Mouse (Mus musculus): ENCODE results near the gene Atf6b.
A peak's percentile ranks its signal among the peaks of the same experiment; 100 is the strongest.

Atf6b gene

DNA sequence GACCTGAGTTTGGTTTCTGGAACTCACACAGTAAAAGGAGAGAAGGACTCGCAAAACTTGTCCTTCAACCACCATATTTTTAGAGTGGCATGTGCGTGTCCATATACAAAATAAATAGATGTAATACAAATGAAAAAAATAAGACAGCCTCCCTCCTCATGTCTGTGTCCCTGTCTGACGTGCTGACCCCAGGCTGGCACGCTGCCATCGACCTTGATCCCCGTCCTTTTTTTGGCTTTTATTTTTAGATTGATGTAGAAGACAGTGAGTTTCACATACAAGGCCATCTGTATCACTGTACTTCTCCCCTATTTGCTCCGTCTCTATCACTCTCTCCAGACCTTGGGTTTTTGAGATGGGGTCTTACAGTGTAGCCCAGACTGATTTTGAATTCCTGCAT is 17.5 kb downstream of the Atf6b start:
- DNase-seq (ENCODE audit: low spot score in 2 of 2): no peak

DNA sequence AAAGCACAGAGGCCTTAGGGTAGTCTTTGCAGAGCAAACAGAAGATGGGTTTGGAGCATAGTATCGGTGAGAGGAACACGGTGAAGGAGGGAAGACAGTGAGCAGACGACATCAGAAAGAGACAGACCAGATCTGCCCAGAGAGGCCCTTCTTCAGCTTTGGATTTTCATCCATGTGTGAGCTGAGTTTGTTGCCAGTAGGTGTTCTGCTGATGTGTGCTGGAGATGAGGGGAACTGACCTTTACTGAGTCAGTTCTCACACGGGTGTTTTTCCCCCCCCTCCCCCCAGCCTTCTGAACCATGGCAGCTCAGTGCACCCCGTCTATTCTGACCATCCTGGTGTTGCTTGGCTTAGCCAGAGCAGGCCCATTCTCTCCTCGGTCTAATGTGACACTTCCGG is 23.3 kb downstream of the Atf6b start, which contains the start of gene Tnxb:
Gene Tnxb, plus strand, starts transcription at position 301 of the 400 bp plus-strand sequence.
- no peak for DNase-seq (ENCODE audit: low spot score in 2 of 2)

DNA sequence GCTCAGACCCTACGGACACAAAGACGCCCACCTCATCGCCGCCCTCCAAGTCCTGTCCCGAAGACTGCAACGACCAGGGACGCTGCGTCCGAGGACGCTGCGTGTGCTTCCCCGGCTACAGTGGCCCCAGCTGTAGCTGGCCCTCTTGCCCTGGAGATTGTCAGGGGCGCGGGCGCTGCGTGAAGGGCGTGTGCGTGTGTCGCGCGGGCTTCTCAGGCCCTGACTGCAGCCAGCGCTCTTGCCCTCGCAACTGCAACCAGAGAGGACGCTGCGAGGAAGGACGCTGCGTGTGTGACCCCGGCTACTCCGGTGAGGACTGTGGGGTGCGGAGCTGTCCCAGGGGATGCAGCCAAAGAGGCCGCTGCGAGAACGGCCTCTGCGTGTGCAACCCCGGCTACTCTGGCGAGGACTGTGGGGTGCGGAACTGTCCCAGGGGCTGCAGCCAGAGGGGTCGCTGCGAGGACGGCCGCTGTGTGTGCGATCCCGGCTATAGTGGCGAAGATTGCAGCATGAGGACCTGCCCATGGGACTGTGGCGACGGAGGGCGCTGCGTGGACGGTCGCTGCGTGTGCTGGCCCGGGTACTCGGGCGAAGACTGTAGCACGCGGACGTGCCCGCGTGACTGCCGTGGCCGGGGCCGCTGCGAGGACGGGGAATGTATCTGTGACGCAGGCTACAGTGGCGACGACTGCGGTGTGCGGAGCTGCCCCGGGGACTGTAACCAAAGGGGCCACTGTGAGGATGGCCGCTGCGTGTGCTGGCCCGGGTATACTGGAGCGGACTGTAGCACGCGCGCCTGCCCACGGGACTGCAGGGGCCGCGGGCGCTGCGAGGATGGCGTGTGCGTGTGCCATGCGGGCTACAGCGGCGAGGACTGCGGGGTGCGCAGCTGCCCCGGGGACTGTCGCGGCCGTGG is 24.5 kb downstream of the Atf6b start:
- no peak for DNase-seq (ENCODE audit: low spot score in 2 of 2)

- DNase-seq (ENCODE audit: low spot score in 2 of 2): no peak
Measured at GRCm38 (mm10) chr17:34672246-34672792, 25.4 kb downstream of the Atf6b start.

DNA sequence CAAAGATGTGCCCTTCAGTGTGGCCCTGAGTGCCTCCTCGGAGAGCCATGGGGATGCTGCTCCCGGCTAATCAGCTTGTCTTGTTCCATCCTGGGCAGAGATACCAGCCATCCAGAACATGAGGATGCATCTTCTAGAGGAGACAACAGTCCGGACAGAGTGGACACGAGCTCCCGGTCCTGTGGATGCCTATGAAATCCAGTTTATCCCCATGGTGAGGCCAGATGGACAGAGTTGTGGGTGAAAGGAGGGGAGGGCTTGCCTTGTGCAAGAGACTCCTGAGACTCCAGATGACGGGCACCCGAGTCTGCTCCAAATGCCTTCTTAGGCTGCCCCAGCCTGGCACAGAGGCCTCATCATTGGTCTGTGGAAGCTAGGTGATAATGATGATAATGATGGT is 26.2 kb downstream of the Atf6b start:
- DNase-seq (ENCODE audit: low spot score in 2 of 2): no peak

DNA sequence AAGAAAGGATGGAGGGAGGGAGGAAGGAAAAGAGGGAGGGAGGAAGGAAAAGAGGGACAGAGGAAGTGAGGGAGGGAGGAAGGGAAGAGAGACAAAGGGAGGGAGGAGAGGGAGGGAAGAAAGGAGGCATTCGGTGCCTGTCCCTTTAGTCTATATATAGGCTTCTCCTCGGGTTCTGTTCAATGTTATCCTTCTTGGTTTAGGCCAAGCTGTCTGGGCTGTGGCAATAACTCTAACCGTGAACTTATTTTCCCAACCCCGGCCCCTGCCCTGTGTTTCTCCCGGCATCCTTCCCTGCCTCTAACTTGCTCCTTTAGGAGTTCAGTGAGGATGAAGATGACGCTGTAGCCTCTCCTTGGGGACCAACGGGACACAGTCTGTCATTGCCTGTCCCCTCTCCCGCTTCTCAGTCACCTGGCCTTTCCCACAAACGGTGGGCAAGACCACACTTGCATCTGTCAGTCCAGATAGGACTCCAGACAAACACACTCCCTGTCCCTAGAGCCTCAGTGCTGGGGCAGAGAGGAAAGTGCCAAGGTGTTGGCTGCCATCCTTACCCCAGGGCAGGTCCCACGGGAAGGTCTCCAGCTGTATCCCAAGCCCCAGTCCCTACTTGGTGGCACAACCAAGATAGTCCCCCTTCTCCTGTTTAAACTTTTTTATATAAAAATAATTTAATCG is 27.7 kb downstream of the Atf6b start:
- no peak for DNase-seq (ENCODE audit: low spot score in 2 of 2)

DNA sequence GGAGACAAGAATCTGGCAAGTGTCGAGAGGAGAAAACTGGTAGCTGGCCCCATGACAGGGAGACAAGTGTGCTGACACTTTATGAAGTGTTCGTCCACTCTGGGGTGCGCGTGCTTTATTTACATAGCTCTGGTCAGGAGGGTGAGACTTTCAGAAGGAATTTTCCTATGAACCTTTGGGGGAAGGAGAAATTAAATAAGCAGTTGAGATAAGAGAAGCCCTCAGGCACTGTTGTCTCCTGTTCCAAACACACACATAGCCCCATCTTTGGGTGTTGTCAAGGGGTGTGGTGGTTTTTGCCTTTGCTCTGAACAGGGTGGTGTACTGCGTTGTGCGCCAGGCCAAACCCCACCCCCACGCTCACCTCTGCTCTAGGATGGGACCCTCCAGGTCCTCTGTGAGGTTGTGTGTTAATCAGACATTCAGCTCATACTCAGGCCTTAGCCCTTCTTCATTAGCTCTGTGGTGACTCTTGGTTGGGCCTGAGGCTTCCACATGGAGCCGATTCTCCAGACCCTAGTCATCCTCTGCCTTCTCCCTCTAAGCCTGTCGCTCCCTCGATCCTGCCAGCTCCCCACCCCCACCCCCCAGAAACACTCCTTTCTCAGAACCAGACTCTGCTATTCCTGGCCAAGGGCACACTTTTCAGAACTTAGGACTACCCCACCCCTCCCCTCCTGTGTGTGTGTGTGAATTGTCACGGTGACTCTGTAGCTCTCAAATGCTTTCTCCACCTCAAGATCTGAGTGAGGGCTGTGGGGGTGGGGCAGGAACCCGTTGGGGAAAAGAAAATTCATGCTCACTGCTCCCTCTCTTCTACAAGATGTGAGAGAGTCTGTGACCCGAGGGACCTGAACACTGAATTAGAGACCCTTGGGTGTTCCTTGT is 28.5 kb downstream of the Atf6b start:
- DNase-seq (ENCODE audit: low spot score in 2 of 2): no peak

DNA sequence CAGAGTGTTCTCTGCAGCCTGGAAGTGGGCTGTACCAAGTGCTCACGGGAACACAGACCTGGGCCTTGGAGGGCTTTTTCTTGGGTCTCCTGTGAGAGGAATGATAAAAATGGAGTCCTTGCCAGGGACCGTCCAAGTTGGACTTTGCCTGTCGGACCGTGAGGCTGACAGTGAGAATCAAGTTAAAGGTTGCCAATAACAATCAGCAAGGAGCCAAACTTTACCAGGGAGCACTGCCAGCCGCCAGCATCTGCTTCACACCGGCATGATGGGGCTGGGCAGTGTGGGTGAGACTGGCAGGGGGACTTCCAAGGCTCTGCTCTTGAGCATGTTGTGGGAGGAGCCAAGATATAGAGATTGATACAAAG is 29.1 kb downstream of the Atf6b start:
- no peak for DNase-seq (ENCODE audit: low spot score in 2 of 2)

GRCm38 (mm10) chr17:34676671-34677070 is 29.7 kb downstream of the Atf6b start:
- DNase-seq (ENCODE audit: low spot score in 2 of 2): no peak

GRCm38 (mm10) chr17:34680191-34680590 is 33.2 kb downstream of the Atf6b start:
- no peak for DNase-seq (ENCODE audit: low spot score in 2 of 2)

DNA sequence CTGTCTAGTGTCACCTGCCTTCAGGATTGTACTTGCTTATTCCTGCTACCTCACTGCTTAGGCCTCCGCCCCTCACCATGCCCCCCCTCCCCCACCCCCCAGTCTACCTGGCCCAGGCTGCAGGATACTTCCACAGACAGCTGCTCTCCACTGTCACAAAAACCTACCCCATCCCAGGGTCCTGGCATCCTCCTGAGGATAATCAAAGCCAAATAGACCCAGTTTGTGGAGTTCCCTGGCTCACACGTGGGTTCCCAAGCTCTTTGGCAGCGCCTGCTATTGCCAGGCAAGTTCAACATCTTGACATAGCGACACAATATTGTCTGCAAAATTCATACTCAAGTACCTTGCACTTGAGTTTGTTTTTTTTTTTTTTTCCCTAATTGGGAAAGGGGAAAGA is 33.7 kb downstream of the Atf6b start:
- DNase-seq (ENCODE audit: low spot score in 2 of 2): no peak

DNA sequence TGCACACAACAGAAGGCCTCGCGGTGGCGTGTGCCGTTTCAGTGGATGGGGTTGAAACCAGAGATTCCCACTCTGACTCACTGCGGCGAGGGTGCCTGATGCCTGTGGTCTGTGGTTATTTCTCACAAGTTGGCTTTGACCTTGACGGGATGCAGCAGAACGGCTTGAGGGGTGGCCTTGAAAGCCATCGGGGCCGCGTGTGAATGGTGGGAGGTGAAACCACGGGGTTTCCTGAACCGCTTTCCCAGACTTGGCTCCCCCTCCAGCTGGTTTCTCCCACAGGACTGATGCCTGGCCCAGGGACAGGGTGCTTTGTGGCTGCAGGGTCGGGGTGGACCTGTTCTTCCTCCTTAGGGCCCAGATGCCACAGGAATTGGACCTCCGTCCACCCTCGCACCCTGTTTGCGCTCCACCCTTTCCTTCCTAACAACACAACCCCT is 34.2 kb downstream of the Atf6b start:
- peak; percentile 70 to 81 for DNase-seq (ENCODE audit: low spot score in 2 of 2)

DNA sequence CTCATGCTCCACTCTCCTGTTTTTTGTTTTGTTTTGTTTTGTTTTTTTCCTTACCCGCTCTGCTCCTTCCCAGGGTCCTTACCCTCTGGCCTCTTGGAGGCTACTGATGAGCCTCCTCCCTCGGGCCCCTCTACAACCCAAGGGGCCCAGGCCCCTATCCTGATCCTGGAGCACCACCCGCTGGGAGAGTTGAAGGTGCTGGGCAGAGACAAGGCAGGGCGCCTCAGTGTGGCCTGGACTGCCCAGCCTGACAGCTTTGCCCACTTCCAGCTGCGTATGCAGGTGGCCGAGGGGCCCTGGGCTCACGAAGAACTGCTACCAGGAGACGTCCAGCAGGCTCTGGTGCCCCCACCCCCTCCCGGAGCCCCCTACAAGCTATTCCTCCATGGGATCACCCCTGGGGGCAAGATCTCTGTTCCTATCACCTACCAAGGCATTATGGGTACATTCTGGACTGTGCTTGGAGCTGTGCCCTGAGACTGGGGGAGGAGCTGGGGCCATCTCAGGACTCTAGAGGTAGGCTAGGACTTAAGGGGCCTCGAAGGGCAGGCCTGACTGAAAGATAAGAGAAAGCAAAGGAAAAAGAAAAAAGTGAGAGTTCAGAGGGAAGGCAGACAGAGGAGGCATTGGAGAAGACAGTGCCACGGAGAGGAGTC is 35.1 kb downstream of the Atf6b start:
- DNase-seq (ENCODE audit: low spot score in 2 of 2): no peak

DNA sequence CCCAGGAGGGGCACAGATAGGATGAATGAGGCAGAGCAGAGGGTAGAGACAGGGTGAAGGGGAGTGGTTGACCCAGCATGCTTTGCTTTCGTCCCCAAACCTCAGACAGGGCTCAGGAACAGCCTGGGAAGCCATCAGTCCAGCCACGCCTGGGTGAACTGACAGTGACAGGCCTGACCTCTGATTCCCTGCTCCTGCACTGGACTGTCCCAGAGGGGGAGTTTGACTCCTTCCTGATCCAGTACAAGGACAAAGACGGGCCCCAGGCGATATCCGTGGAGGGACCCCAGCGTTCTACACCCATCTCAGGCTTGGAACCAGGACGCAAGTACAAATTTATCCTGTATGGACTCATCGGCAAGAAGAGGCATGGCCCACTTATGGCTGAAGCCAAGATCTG is 36.2 kb downstream of the Atf6b start:
- no peak for DNase-seq (ENCODE audit: low spot score in 2 of 2)

- DNase-seq (ENCODE audit: low spot score in 2 of 2): no peak
Measured at GRCm38 (mm10) chr17:34683686-34684220, 36.8 kb downstream of the Atf6b start.

DNA sequence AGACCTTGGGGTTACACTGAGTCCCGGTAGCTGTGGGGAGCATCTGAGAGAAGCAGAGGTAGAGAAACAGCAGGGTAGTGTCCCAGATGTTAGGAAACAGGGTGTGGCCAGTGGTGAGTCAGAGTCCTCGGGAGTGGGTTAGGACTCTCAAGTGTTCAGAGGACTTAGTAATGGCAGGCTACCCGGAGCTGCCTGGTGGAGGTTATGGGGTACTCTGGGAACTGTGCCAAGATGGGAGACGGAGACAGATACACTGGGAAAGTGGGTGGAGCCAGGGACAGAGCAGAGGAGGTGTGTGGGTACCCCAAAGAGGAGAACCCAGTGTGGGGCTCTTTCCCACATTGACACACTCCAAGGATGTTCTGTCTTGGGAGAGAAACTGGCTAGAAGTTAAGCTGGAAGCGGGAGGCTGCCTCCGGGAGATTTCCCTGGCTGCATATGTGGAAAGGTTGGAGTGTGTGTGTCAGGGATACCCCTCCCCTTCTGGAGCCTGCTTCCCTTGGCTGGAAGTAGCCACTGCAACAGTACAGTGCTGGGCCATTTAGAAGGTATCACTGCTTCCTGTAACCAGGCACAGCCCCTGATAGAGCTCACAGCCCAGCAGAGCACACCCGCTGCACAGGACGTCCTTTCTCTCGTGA is 37.4 kb downstream of the Atf6b start:
- peak; percentile 49 to 63 for DNase-seq (ENCODE audit: low spot score in 2 of 2)

GRCm38 (mm10) chr17:34685120-34686110 is 38.5 kb downstream of the Atf6b start:
- DNase-seq (ENCODE audit: low spot score in 2 of 2): peak; percentile 72 to 76

DNA sequence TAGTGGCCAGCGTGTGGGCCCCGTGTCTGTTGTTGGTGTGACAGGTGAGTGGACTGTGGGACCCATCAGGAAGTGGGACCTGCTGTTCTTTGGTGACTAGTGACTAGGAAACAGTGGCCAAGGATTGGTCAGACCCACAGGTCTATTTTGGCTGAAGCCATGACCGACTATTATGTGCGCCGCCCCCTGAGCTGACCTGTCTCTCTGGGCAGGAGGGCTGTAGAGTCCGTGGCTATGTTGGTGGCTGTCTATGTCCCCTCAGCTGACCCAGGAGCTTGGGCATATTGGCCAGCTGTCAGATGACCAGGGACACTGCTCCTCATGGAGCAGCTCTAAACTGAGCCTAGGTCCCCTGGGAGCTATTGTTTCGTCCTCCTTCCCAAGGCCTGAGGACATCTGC is 41.9 kb downstream of the Atf6b start:
- no peak for DNase-seq (ENCODE audit: low spot score in 2 of 2)

DNA sequence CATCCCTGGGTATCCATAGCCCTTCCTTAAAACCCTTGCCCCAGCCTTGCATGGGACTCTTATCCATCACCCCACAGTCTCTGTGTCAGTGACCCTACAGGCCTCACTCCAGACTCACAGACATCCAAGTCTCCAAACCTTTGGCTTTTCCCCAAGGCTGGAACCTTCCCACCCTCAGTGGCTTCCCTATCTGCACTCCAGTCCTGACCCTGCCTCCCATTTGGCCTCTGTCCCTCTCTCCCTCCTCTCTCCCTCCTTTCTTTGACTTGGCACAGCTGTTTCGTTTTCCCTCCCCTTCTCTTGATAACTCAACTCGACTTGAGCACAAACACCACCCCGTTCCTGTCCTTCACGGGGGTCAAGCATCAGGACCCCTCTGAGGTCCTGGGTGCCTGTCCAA is 43.5 kb downstream of the Atf6b start:
- peak; percentile 86 to 88 for DNase-seq (ENCODE audit: low spot score in 2 of 2)
